Mouse (Mus musculus): Measurements from ENCODE around the gene Vav1.

- TF ChIP-seq CTCF (IDR thresholded peaks at IDR 0.05; ENCODE audit: borderline replicate concordance, extremely low read depth, insufficient read depth, insufficient read length) (no peak), POLR2A (IDR thresholded peaks at IDR 0.05; ENCODE audit: borderline replicate concordance, extremely low read depth, insufficient read depth, insufficient read length, poor library complexity, severe bottlenecking) (no peak)
Measured at GRCm38 (mm10) chr17:57344029-57344707, 65.3 kb downstream of the Vav1 start.

Measured in brain, embryonic 14.5 days (tissue).